Mouse (Mus musculus): Measurements from ENCODE around the gene Eci1. TPM values are rescaled to one million over a fixed set of nuclear protein-coding genes. Genes with fewer than 3 reads are reported as not detected.

Eci1 gene
- polyA plus RNA-seq, 1 experiment = 222 TPM

DNA sequence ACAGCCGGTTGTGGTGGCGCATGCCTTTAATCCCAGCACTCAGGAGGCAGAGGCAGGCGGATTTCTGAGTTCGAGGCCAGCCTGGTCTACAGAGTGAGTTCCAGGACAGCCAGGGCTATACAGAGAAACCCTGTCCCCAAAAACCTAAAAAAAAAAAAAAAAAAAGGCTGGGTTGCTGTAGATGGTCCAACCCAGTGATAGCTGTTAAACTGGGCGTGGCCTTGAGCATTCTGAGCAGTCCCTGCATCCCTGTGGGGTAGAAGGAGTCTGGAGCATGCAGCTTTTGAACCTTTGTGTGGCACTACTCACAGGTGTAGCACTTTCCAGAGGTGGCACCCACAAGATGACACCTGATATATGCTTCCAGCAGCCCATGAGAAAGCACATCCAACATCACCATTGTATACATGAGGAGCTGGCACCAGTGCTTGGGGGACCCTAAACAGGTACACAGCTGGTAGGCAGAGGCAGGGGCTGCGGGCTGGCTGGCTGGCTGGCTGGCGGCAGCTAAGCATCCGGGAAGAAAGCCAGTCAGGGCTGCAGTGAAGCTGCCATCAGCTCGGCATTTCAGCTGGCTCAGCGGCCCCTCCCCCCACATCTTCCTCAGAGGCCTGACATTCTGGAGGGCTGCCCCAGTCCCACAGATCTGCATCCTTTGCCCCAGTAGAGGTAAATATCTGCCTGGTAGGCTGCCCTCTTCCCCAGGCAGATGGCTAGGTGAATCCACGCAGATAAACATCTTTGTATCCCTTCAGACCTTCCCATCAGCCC, 58.8 kb downstream of the Eci1 start:
- TF ChIP-seq POLR2A (IDR thresholded peaks at IDR 0.05; ENCODE audit: low read depth, low read length) = no peak
- TF ChIP-seq CTCF (conservative IDR thresholded peaks at IDR 0.05; ENCODE audit: insufficient read depth, insufficient read length, low read depth, low read length) = no peak
- DNase-seq = no peak
- Histone ChIP-seq H3K27ac (ENCODE audit: insufficient read depth, low read depth, low read length) (no peak overlapping the region), H3K4me3 (ENCODE audit: insufficient read depth, low read depth, low read length) (no peak overlapping the region), H3K4me1 (ENCODE audit: control insufficient read depth, insufficient read depth, low read length) (no peaks in the 10 kb centered on the region), H3K36me3 (ENCODE audit: control insufficient read depth, insufficient read depth, low read length) (no peaks in the 10 kb centered on the region), H3K27me3 (replicated peaks; ENCODE audit: control insufficient read depth, insufficient read depth, low read length) (no peaks in the 10 kb centered on the region; the same call in 1 of the 2 replicates)
- 60% methylated on average over 11 of the region's 11 CpGs for WGBS

DNA sequence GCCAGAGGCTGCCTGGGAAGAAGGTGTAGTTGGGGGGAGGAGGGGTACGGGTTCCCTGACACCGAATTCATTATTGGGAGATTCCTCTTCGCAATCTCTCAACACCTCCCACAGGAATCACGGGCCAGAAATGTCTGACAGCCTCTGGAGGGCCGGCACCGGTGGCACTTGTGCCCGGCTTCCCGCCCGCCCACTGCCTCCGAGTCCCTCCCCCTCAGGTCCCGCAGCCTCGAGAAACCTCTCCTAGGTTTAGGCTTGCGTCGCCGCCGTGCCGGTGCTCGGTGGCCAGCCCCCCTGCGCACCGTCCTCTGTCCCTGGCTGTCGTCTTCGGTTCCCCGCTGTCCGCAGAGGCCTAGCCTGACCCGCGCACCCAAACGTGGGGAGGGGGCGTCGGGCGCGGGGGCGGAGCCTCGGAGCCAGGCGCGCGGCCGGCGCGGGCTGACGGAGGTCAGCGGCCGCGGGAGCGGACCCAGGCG, 61.8 kb downstream of the Eci1 start, which contains the start of gene Caskin1:
Gene Caskin1, plus strand, starts transcription at position 416 of the 476 bp plus-strand sequence.
- no peak for TF ChIP-seq CTCF (conservative IDR thresholded peaks at IDR 0.05; ENCODE audit: insufficient read depth, insufficient read length, low read depth, low read length)
- no peak for TF ChIP-seq POLR2A (IDR thresholded peaks at IDR 0.05; ENCODE audit: low read depth, low read length)
- Histone ChIP-seq H3K27ac (ENCODE audit: insufficient read depth, low read depth, low read length) (no peak within 1 kb of the TSS), H3K4me1 (ENCODE audit: control insufficient read depth, insufficient read depth, low read length) (no peaks in the 10 kb centered on the region), H3K36me3 (ENCODE audit: control insufficient read depth, insufficient read depth, low read length) (no peaks in the 10 kb centered on the region), H3K4me3 (ENCODE audit: insufficient read depth, low read depth, low read length) (peak within 1 kb of the TSS; percentile 53), H3K27me3 (replicated peaks; ENCODE audit: control insufficient read depth, insufficient read depth, low read length) (no peaks in the 10 kb centered on the region; the same call in 1 of the 2 replicates)
- 1% methylated on average over 44 of the region's 45 CpGs for WGBS
- no peak for DNase-seq

DNA sequence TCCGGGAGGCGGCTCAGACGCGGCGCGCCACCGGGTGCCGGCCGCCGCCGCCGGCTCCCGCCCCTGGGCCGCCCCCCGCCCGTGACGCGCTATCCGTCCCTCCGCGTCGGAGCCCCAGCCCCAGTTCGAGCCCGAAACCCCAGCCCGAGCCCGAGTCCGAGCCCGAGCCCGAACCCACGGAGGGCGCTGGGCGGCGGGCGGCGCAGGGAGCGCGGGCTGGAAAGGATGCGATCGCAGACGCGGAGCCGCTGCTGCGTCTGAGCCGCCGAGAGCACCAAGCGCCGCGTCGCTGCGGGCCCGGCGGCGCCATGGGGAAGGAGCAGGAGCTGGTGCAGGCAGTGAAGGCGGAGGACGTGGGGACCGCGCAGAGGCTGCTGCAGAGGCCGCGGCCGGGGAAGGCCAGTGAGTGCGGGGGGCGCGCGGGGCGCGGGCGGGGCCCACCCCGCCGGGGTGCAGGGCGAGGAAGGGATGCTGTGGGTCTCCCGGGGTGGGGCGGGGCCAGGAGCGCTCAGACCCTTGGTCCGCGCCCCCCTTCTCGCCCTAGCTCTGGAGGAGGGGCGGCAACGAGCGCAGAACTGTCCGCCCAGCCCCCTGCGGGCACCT, 62.3 kb downstream of the Eci1 start:
- Histone ChIP-seq H3K4me3 (ENCODE audit: insufficient read depth, low read depth, low read length) (peak overlapping the region; percentile 53), H3K4me1 (ENCODE audit: control insufficient read depth, insufficient read depth, low read length) (no peaks in the 10 kb centered on the region), H3K27me3 (replicated peaks; ENCODE audit: control insufficient read depth, insufficient read depth, low read length) (no peaks in the 10 kb centered on the region; the same call in 1 of the 2 replicates), H3K27ac (ENCODE audit: insufficient read depth, low read depth, low read length) (no peak overlapping the region), H3K36me3 (ENCODE audit: control insufficient read depth, insufficient read depth, low read length) (no peaks in the 10 kb centered on the region)
- under 1% methylated on average over 73 of the region's 81 CpGs for WGBS
- DNase-seq = no peak
- TF ChIP-seq POLR2A (IDR thresholded peaks at IDR 0.05; ENCODE audit: low read depth, low read length) (no peak), CTCF (conservative IDR thresholded peaks at IDR 0.05; ENCODE audit: insufficient read depth, insufficient read length, low read depth, low read length) (no peak)

Other genes with a start within 250 kb of the Eci1 start
- gene Tbc1d24, start 221.1 kb upstream of the Eci1 start, polyA plus RNA-seq (2012; rRNA removed) = 14.4 and 15.0 TPM in 2 replicates
- 0.72 and 1.2 TPM in 2 replicates for gene Ntn3, start 217.1 kb upstream of the Eci1 start, polyA plus RNA-seq (2012; rRNA removed)
- gene Tedc2, start 205.8 kb upstream of the Eci1 start, polyA plus RNA-seq (2012; rRNA removed) = 4.6 and 5.2 TPM in 2 replicates
- gene Ccnf, start 175.2 kb upstream of the Eci1 start, polyA plus RNA-seq (2012; rRNA removed) = 0.56 and 0.61 TPM in 2 replicates
- gene Abca17, start 75.6 kb upstream of the Eci1 start, polyA plus RNA-seq (2012; rRNA removed) = 0.16 and 0.31 TPM in 2 replicates
- 214 and 230 TPM in 2 replicates for gene Abca3, start 74.7 kb upstream of the Eci1 start, polyA plus RNA-seq (2012; rRNA removed)
- gene Rnps1, start 12.1 kb upstream of the Eci1 start, polyA plus RNA-seq (2012; rRNA removed) = 73.0 and 76.9 TPM in 2 replicates
- gene Dnase1l2, start 16.5 kb downstream of the Eci1 start, polyA plus RNA-seq (2012; rRNA removed) = 7.6 and 8.8 TPM in 2 replicates
- 63.7 and 72.8 TPM in 2 replicates for gene E4f1, start 43.7 kb downstream of the Eci1 start, polyA plus RNA-seq (2012; rRNA removed)
- gene Pgp, start 43.8 kb downstream of the Eci1 start, polyA plus RNA-seq (2012; rRNA removed) = 38.7 and 46.5 TPM in 2 replicates
- 0.56 and 0.96 TPM in 2 replicates for gene Bricd5, start 47.2 kb downstream of the Eci1 start, polyA plus RNA-seq (2012; rRNA removed)
- gene Mlst8, start 52.4 kb downstream of the Eci1 start, polyA plus RNA-seq (2012; rRNA removed) = 26.1 and 32.1 TPM in 2 replicates
- 0.52 and 0.80 TPM in 2 replicates for gene Caskin1, start 62.0 kb downstream of the Eci1 start, polyA plus RNA-seq (2012; rRNA removed)
- 108 and 124 TPM in 2 replicates for gene Traf7, start 101.3 kb downstream of the Eci1 start, polyA plus RNA-seq (2012; rRNA removed)
- gene Rab26, start 107.6 kb downstream of the Eci1 start, polyA plus RNA-seq (2012; rRNA removed) = 0.56 and 0.58 TPM in 2 replicates
- 34.6 and 42.9 TPM in 2 replicates for gene Pkd1, start 123.2 kb downstream of the Eci1 start, polyA plus RNA-seq (2012; rRNA removed)
- gene Tsc2, start 206.0 kb downstream of the Eci1 start, polyA plus RNA-seq (2012; rRNA removed) = 152 and 174 TPM in 2 replicates
- gene Nthl1, start 206.0 kb downstream of the Eci1 start, polyA plus RNA-seq (2012; rRNA removed) = 13.6 and 15.8 TPM in 2 replicates
- gene Slc9a3r2, start 223.7 kb downstream of the Eci1 start, polyA plus RNA-seq (2012; rRNA removed) = 111 and 123 TPM in 2 replicates
- gene Npw, start 231.8 kb downstream of the Eci1 start, polyA plus RNA-seq (2012; rRNA removed) = not detected in 2 replicates
- 44.3 and 57.6 TPM in 2 replicates for gene Zfp598, start 243.0 kb downstream of the Eci1 start, polyA plus RNA-seq (2012; rRNA removed)